Mouse (Mus musculus): ENCODE data around the gene Zbtb2. TPM values are rescaled to one million over a fixed set of nuclear protein-coding genes. Genes with fewer than 3 reads are reported as not detected.

Gene Zbtb2
- total and polyA plus RNA-seq, 3 experiments, result 6.1 to 11.4 (median 11.1) TPM

DNA sequence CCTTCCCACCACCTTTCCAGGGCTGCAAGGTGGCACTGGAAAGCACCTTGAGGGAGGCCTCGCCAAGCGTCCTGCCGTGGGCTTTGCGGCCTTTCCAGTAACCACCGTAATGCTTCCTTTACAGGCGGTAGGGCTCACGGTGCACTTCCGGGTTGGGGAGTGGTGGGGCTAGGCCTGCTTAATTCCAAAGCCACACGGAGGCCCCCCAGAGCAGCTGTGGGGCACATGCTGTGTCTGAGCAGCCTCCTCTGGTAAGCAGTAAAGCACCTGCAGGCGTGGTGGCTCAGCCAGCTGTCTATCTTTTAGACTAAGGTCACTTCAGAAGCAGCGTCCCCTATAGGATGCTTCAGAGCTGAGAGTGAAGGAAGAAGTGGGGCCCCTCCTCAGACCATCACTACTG is 17.8 kb downstream of the Zbtb2 start:
- H3K27me3 ChIP-seq (replicated peaks), result no peaks in the 10 kb centered on the region
- dilution Hi-C loops (cut with MboI; ENCODE audit: extremely low pct_ligation_motif_present, extremely low pct_unique_long_range_greater_than_20kb, low sequenced_read_pairs) (no loop called here), in situ Hi-C loops (cut with MboI; ENCODE audit: low pct_ligation_motif_present, low pct_unique_long_range_greater_than_20kb, low sequenced_read_pairs) (no loop called here)
- DNase-seq (ENCODE audit: extremely low read depth), result no peak
- H3K27ac ChIP-seq (ENCODE audit: insufficient read depth, low read depth), result no peak overlapping the region
- no peak overlapping the region for H3K9ac ChIP-seq (ENCODE audit: insufficient read depth, low read depth)
- no peak overlapping the region for H3K4me3 ChIP-seq (replicated peaks in 1 of 3; ENCODE audit: low read depth in 2 of 3, low read length in 2 of 3, poor library complexity in 1 of 3)
- H3K79me2 ChIP-seq (replicated peaks; ENCODE audit: control insufficient read depth, extremely low read depth, insufficient read depth, poor library complexity, severe bottlenecking), result no peaks in the 10 kb centered on the region
- no peak overlapping the region for H3K4me2 ChIP-seq (ENCODE audit: insufficient read depth, low read depth, poor library complexity, severe bottlenecking)
- no peak for TF ChIP-seq CHD2 (IDR thresholded peaks at IDR 0.05; ENCODE audit: low read length)
- no peak for TF ChIP-seq MAX (IDR thresholded peaks at IDR 0.05; ENCODE audit: low read length)
- 0 out of 2 replicates have a peak, but pooled peaks have one; percentile 10 for TF ChIP-seq ELF1 (IDR thresholded peaks at IDR 0.05; ENCODE audit: low read depth, low read length)
- no peak for TF ChIP-seq BHLHE40 (IDR thresholded peaks at IDR 0.05; ENCODE audit: low read depth, low read length)
- peaks cover 0 to 11% of the 10 kb centered on the region in 2 experiments; a peak in 1 of 4 replicates for H3K4me1 ChIP-seq (ENCODE audit: control insufficient read depth in 1 of 2, insufficient read depth in 2 of 2)
- H3K36me3 ChIP-seq (replicated peaks in 1 of 2; ENCODE audit: control insufficient read depth in 1 of 2, insufficient read depth in 1 of 2, low read length in 1 of 2), result peaks cover 31 to 49% of the 10 kb centered on the region in 2 experiments
- H3K9me3 ChIP-seq (replicated peaks; ENCODE audit: low read length), result no peaks in the 10 kb centered on the region

DNA sequence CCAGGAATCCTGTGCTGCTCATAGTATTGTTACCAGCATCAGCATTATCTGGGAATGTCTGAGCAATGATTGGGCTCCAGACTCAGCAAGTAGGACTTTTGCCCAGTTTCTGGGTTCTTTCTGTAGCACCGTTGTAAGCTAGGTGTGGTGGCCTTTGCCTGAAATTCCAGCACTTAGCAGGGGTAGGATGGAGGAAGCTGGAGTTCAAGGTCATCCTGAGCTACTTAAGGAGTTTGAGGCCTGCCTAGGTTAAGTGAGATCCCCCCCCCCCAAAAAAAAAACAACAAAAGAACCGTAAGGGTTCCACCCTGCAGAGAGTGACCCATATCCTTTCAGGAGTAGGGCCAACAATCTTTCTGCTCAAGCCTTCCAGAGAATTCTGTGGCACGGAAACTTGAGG is 23.3 kb downstream of the Zbtb2 start:
- no peaks in the 10 kb centered on the region for H3K4me1 ChIP-seq (ENCODE audit: control insufficient read depth in 1 of 2, insufficient read depth in 2 of 2)
- no peak overlapping the region for H3K9ac ChIP-seq (ENCODE audit: insufficient read depth, low read depth)
- no peaks in the 10 kb centered on the region for H3K79me2 ChIP-seq (replicated peaks; ENCODE audit: control insufficient read depth, extremely low read depth, insufficient read depth, poor library complexity, severe bottlenecking)
- H3K27ac ChIP-seq (ENCODE audit: insufficient read depth, low read depth), result no peak overlapping the region
- no peak overlapping the region for H3K4me3 ChIP-seq (replicated peaks in 1 of 3; ENCODE audit: low read depth in 2 of 3, low read length in 2 of 3, poor library complexity in 1 of 3)
- peaks cover 10% of the 10 kb centered on the region in 2 experiments for H3K36me3 ChIP-seq (replicated peaks in 1 of 2; ENCODE audit: control insufficient read depth in 1 of 2, insufficient read depth in 1 of 2, low read length in 1 of 2)
- H3K4me2 ChIP-seq (ENCODE audit: insufficient read depth, low read depth, poor library complexity, severe bottlenecking), result no peak overlapping the region
- H3K9me3 ChIP-seq (replicated peaks; ENCODE audit: low read length), result peaks cover 11% of the 10 kb centered on the region
- no peak for DNase-seq (ENCODE audit: extremely low read depth)
- no peak for TF ChIP-seq NRF1 (IDR thresholded peaks at IDR 0.05; ENCODE audit: low read depth, low read length)
- TF ChIP-seq MAZ (IDR thresholded peaks at IDR 0.05; ENCODE audit: low read depth, low read length), result no peak
- TF ChIP-seq MXI1 (IDR thresholded peaks at IDR 0.05; ENCODE audit: low read depth, low read length), result no peak
- TF ChIP-seq TCF12 (IDR thresholded peaks at IDR 0.05; ENCODE audit: low read depth, low read length), result no peak
- TF ChIP-seq CHD2 (IDR thresholded peaks at IDR 0.05; ENCODE audit: low read length), result no peak
- no peak for TF ChIP-seq ELF1 (IDR thresholded peaks at IDR 0.05; ENCODE audit: low read depth, low read length)
- no peak for TF ChIP-seq PAX5 (IDR thresholded peaks at IDR 0.05; ENCODE audit: low read length)
- TF ChIP-seq TBP (conservative IDR thresholded peaks at IDR 0.05; ENCODE audit: low read depth, low read length), result no peak
- TF ChIP-seq IRF4 (IDR thresholded peaks at IDR 0.05; ENCODE audit: low read depth, low read length), result no peak
- TF ChIP-seq SIN3A (IDR thresholded peaks at IDR 0.05; ENCODE audit: low read length), result no peak
- no peak for TF ChIP-seq POLR2AphosphoS2 (IDR thresholded peaks at IDR 0.05; ENCODE audit: low read depth, low read length)
- TF ChIP-seq CTCF (conservative IDR thresholded peaks at IDR 0.05 in 1 of 2, IDR thresholded peaks at IDR 0.05 in 1 of 2; ENCODE audit: low read depth in 2 of 2, low read length in 2 of 2), result no peak
- TF ChIP-seq NELFE (IDR thresholded peaks at IDR 0.05; ENCODE audit: low read depth, low read length), result no peak
- no peak for TF ChIP-seq EP300 (IDR thresholded peaks at IDR 0.05; ENCODE audit: low read length)
- TF ChIP-seq MAX (IDR thresholded peaks at IDR 0.05; ENCODE audit: low read length), result no peak
- TF ChIP-seq MEF2A (IDR thresholded peaks at IDR 0.05; ENCODE audit: borderline replicate concordance, low read depth, low read length), result no peak
- TF ChIP-seq RCOR1 (conservative IDR thresholded peaks at IDR 0.05; ENCODE audit: low read depth, low read length), result no peak
- no peaks in the 10 kb centered on the region for H3K27me3 ChIP-seq (replicated peaks)
- dilution Hi-C loops (cut with MboI; ENCODE audit: extremely low pct_ligation_motif_present, extremely low pct_unique_long_range_greater_than_20kb, low sequenced_read_pairs) (no loop called here), in situ Hi-C loops (cut with MboI; ENCODE audit: low pct_ligation_motif_present, low pct_unique_long_range_greater_than_20kb, low sequenced_read_pairs) (no loop called here)
